Mouse (Mus musculus): ENCODE results near the gene Garem2. TPM values are rescaled to one million over a fixed set of nuclear protein-coding genes. Genes with fewer than 3 reads are reported as not detected.

Gene Garem2
- polyA plus RNA-seq, 1 experiment from 2014 or later = 8.6 TPM

DNA sequence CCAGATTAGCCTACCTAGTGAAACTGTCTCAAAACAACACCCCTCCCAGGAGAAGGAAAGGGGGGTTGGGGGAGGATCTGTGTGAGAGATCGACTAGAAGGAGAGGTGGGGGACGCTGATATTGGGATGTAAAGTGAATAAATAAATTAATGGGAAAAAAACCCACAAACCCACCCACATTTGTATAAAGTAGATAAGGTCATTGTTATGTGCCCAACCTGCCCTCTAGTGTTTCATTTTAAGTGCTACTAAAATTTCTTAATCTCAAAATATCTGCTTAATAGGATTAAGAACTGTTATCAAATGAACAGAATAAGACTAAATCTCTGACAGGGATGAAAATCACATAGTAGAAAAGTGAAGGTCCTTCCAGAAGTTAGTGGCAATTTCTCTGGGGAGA, 10.6 kb upstream of the Garem2 start:
- ATAC-seq = no peak
- H3K4me1 ChIP-seq (ENCODE audit: control insufficient read depth, insufficient read depth, low read depth, low read length) = no peaks in the 10 kb centered on the region
- 61% methylated on average over 2 of the region's 2 CpGs for WGBS
- H3K9ac ChIP-seq (ENCODE audit: low read depth, low read length) = no peak overlapping the region
- no peaks in the 10 kb centered on the region for H3K36me3 ChIP-seq (ENCODE audit: control insufficient read depth, insufficient read depth, low read length)
- no peaks in the 10 kb centered on the region for H3K9me3 ChIP-seq (ENCODE audit: control insufficient read depth, low read length)
- H3K4me2 ChIP-seq (ENCODE audit: low read length) = no peak overlapping the region
- no peak overlapping the region for H3K4me3 ChIP-seq (ENCODE audit: low read length)
- H3K27ac ChIP-seq (ENCODE audit: low read depth, low read length) = no peak overlapping the region
- no peaks in the 10 kb centered on the region for H3K27me3 ChIP-seq (replicated peaks; ENCODE audit: control insufficient read depth, insufficient read depth, low read length)

DNA sequence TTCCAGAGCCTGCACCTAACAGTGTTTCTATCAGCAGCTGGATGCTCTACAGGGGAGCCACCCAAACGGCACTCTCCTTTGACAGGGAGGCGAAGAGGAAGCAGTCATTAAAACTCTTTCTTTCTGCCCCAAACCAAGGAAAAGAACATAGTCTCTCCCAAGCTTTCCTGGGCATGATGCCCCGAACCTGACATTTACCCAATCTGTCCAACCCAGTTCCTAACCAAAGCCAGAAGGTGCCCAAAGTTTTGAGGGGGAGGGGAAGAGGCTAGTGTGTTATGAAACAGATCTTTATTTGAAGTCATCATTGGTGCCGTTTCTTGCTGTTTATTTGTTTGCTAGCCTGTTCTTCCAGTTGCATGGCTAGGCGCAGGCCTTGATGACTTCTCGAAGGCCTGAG, 9.2 kb upstream of the Garem2 start:
- Histone ChIP-seq H3K4me1 (ENCODE audit: control insufficient read depth, insufficient read depth, low read depth, low read length) (no peaks in the 10 kb centered on the region), H3K4me2 (ENCODE audit: low read length) (no peak overlapping the region), H3K9me3 (ENCODE audit: control insufficient read depth, low read length) (no peaks in the 10 kb centered on the region), H3K9ac (ENCODE audit: low read depth, low read length) (no peak overlapping the region), H3K36me3 (ENCODE audit: control insufficient read depth, insufficient read depth, low read length) (no peaks in the 10 kb centered on the region), H3K27ac (ENCODE audit: low read depth, low read length) (no peak overlapping the region), H3K27me3 (replicated peaks; ENCODE audit: control insufficient read depth, insufficient read depth, low read length) (no peaks in the 10 kb centered on the region), H3K4me3 (ENCODE audit: low read length) (no peak overlapping the region)
- WGBS = 83% methylated on average over 6 of the region's 6 CpGs
- ATAC-seq = no peak

DNA sequence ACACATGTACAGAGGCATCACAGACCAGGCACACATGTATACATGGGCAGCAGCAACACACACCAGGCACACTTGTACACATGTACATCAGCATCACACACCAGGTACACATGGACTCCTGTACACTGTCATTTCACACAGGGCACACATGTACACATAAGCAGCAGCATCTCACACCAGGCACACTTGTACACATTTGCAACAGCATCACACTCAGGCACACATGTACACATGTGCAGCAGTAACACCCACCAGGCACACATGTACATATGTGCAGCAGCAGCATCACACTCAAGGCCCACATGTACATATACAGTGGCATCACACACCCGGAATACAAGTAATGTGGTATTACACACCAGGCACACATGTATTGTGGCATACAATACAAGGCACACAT, 6.7 kb upstream of the Garem2 start:
- no peak overlapping the region for H3K9ac ChIP-seq (ENCODE audit: low read depth, low read length)
- H3K27ac ChIP-seq (ENCODE audit: low read depth, low read length) = no peak overlapping the region
- no peak overlapping the region for H3K4me2 ChIP-seq (ENCODE audit: low read length)
- ATAC-seq = no peak
- H3K9me3 ChIP-seq (ENCODE audit: control insufficient read depth, low read length) = no peaks in the 10 kb centered on the region
- no peaks in the 10 kb centered on the region for H3K4me1 ChIP-seq (ENCODE audit: control insufficient read depth, insufficient read depth, low read depth, low read length)
- H3K36me3 ChIP-seq (ENCODE audit: control insufficient read depth, insufficient read depth, low read length) = no peaks in the 10 kb centered on the region
- H3K4me3 ChIP-seq (ENCODE audit: low read length) = no peak overlapping the region
- H3K27me3 ChIP-seq (replicated peaks; ENCODE audit: control insufficient read depth, insufficient read depth, low read length) = no peaks in the 10 kb centered on the region
- WGBS = 96% methylated on average over 1 of the region's 1 CpGs

DNA sequence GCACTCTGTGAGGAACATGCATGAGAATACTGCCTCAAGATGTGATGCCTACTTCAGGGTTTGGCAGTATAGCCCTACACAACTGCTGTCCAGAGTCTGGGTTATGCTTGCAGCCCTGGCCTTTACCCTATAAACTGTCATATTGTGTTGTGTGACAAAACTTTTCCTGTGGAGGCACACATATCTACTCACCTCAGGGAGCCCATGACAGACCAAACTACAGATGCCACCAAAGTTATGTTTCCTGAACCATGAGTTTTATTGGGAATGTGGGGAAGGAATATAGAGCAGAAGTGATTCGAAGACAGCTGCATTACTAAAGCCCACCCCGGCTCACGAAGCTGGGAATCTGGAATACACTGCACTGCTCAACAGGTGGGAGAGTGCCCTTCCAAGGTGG, 1.6 kb upstream of the Garem2 start:
- no peak overlapping the region for H3K27ac ChIP-seq (ENCODE audit: low read depth, low read length)
- no peaks in the 10 kb centered on the region for H3K9me3 ChIP-seq (ENCODE audit: control insufficient read depth, low read length)
- H3K4me2 ChIP-seq (ENCODE audit: low read length) = no peak overlapping the region
- no peak overlapping the region for H3K9ac ChIP-seq (ENCODE audit: low read depth, low read length)
- no peak overlapping the region for H3K4me3 ChIP-seq (ENCODE audit: low read length)
- 86% methylated on average over 3 of the region's 3 CpGs for WGBS
- peaks cover 28% of the 10 kb centered on the region for H3K4me1 ChIP-seq (ENCODE audit: control insufficient read depth, insufficient read depth, low read depth, low read length)
- H3K27me3 ChIP-seq (replicated peaks; ENCODE audit: control insufficient read depth, insufficient read depth, low read length) = peaks cover 4% of the 10 kb centered on the region
- no peak for ATAC-seq
- no peaks in the 10 kb centered on the region for H3K36me3 ChIP-seq (ENCODE audit: control insufficient read depth, insufficient read depth, low read length)

DNA sequence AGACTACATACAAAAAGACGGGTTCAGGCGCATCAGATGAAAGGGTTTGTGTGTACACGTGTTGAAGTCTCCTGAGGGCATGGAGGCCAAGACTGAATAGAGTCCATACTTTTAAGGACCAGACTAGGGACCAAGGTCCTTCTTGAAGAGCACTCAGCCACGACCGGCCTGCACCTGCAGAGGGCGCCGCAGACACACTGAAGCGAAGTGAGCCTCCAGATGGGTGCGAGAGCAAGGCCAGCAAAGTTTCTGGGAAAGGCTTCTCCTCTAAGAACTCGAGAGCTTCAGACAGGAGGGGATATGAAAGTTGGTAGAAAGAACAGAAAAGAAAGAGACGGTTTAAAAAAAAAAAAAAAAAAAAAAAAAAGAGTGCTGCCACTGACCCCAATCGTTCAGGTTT, 622 bp upstream of the Garem2 start:
- Histone ChIP-seq H3K9ac (ENCODE audit: low read depth, low read length) (no peak overlapping the region), H3K4me3 (ENCODE audit: low read length) (peak overlapping the region; percentile 75), H3K9me3 (ENCODE audit: control insufficient read depth, low read length) (no peaks in the 10 kb centered on the region), H3K27ac (ENCODE audit: low read depth, low read length) (no peak overlapping the region), H3K36me3 (ENCODE audit: control insufficient read depth, insufficient read depth, low read length) (no peaks in the 10 kb centered on the region), H3K4me1 (ENCODE audit: control insufficient read depth, insufficient read depth, low read depth, low read length) (peaks cover 28% of the 10 kb centered on the region), H3K4me2 (ENCODE audit: low read length) (peak overlapping the region; percentile 96), H3K27me3 (replicated peaks; ENCODE audit: control insufficient read depth, insufficient read depth, low read length) (peaks cover 4% of the 10 kb centered on the region)
- ATAC-seq = peak; percentile 14; the same call in 1 of the 2 replicates
- 2% methylated on average over 12 of the region's 12 CpGs for WGBS

DNA sequence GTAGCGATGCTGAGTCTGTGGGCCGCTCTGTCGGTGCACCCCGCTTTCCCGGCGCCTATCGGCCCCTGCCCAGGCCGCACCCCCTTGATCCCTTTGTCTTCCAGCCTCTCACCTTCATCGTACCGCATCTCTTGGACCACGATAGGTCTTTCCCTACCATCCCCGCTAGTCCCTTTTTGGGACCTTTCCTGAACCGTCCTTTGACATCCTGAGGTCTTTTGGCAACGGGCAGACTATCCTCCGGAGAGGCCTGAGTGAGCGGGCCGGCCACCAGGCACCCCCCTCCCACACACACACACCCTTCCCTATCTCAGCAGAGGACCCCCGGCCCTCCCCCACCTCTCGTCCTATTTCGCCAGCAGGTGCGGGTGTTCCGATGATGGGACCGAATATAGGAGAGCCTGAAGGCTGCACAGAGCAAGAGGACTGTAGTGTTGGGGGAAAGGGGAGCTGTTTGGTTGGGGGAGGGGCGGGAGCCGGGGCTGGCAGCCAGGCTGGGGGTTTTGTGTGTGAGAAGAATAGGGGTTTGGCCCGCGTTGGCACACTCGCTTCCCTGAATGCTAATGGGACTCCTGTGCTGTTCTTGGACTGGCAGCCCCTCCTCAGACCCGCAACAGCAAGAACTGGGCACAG, 823 bp downstream of the Garem2 start, which contains the start of gene 3110082J24Rik:
Gene 3110082J24Rik (minus strand): TSS at position 419 of the 633 bp plus-strand sequence.
- Histone ChIP-seq H3K4me2 (ENCODE audit: low read length) (peak within 1 kb of the TSS; percentile 96), H3K4me3 (ENCODE audit: low read length) (peak within 1 kb of the TSS; percentile 75), H3K9me3 (ENCODE audit: control insufficient read depth, low read length) (no peaks in the 10 kb centered on the region), H3K27me3 (replicated peaks; ENCODE audit: control insufficient read depth, insufficient read depth, low read length) (peaks cover 4% of the 10 kb centered on the region), H3K27ac (ENCODE audit: low read depth, low read length) (peak within 1 kb of the TSS; percentile 52), H3K36me3 (ENCODE audit: control insufficient read depth, insufficient read depth, low read length) (no peaks in the 10 kb centered on the region), H3K4me1 (ENCODE audit: control insufficient read depth, insufficient read depth, low read depth, low read length) (peaks cover 34% of the 10 kb centered on the region), H3K9ac (ENCODE audit: low read depth, low read length) (peak within 1 kb of the TSS; percentile 81)
- ATAC-seq = peak; percentile 64
- under 1% methylated on average over 28 of the region's 29 CpGs for WGBS

DNA sequence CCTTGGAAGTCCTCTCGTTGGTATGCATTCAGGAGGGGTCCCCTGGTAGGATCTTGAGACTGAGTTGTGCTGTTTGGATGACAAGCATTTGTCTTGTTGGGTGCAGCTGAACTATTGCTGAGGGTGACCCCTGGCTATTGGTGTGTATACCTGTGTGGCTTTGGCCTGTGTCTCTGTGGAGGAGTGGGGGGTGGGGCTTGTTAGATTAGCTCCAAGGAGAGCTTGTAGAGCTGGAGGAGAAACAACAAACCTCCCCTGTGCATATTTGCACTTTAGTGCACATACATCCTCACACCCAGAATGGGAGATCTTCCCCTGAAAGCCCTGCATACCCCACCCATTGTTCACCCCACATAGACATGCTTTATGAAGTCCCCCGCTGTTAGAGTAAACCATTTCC, 1.8 kb downstream of the Garem2 start:
- H3K4me1 ChIP-seq (ENCODE audit: control insufficient read depth, insufficient read depth, low read depth, low read length) = peaks cover 44% of the 10 kb centered on the region
- H3K4me3 ChIP-seq (ENCODE audit: low read length) = peak overlapping the region; percentile 75
- H3K27me3 ChIP-seq (replicated peaks; ENCODE audit: control insufficient read depth, insufficient read depth, low read length) = peaks cover 6% of the 10 kb centered on the region
- H3K36me3 ChIP-seq (ENCODE audit: control insufficient read depth, insufficient read depth, low read length) = no peaks in the 10 kb centered on the region
- H3K27ac ChIP-seq (ENCODE audit: low read depth, low read length) = peak overlapping the region; percentile 52
- no peak for ATAC-seq
- H3K9me3 ChIP-seq (ENCODE audit: control insufficient read depth, low read length) = no peaks in the 10 kb centered on the region
- 0% methylated on average over 2 of the region's 2 CpGs for WGBS
- peak overlapping the region; percentile 96 for H3K4me2 ChIP-seq (ENCODE audit: low read length)
- H3K9ac ChIP-seq (ENCODE audit: low read depth, low read length) = peak overlapping the region; percentile 15; the same call in 1 of the 2 replicates

DNA sequence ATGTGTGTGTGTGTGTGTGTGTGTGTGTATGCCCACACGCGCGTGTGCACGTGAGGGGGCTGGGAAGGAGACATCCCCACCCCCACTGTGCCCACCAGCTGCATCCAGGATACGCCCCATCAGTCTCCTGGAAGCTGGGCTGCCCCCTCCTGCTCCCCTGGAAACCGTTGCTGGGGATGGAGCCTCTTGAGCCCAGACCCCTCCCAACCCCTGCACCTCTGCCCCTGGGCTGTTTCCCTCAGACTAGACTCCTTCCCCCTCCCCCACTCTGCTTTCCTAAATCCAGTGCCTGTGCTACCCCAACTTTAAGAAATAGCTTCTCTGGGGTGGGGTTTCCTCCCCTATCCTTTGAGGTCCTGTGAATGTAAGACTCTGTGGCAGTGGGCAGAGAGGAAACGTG, 2.2 kb downstream of the Garem2 start:
- Histone ChIP-seq H3K9ac (ENCODE audit: low read depth, low read length) (no peak overlapping the region; the same call in 1 of the 2 replicates), H3K4me3 (ENCODE audit: low read length) (peak overlapping the region; percentile 75), H3K4me2 (ENCODE audit: low read length) (peak overlapping the region; percentile 96), H3K36me3 (ENCODE audit: control insufficient read depth, insufficient read depth, low read length) (no peaks in the 10 kb centered on the region), H3K9me3 (ENCODE audit: control insufficient read depth, low read length) (no peaks in the 10 kb centered on the region), H3K27ac (ENCODE audit: low read depth, low read length) (peak overlapping the region; percentile 80), H3K4me1 (ENCODE audit: control insufficient read depth, insufficient read depth, low read depth, low read length) (peaks cover 44% of the 10 kb centered on the region), H3K27me3 (replicated peaks; ENCODE audit: control insufficient read depth, insufficient read depth, low read length) (peaks cover 10% of the 10 kb centered on the region)
- 6% methylated on average over 7 of the region's 7 CpGs for WGBS
- peak; percentile 28; the same call in 1 of the 2 replicates for ATAC-seq

DNA sequence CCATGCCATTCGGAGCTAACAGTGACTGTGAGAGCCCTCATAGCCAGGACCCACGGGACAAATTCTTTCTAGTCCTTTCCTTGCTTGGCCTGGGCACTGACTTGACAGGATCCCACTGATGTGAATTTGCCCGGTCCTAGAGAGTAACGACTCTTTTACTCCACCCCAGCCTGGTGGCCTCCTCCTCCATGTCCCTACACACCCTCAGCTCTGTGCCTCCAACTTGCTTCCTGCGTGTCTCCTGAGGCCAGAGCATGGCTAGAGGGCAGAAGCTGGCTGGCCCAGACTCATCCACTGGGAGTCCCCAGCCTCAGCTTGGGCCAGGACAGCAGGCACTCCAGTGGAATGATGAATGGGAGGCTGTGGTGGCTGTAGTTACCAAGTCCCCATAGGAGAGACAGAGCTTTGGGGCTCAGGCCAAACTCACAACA, 2.7 kb downstream of the Garem2 start:
- 2% methylated on average over 5 of the region's 5 CpGs for WGBS
- Histone ChIP-seq H3K4me2 (ENCODE audit: low read length) (peak overlapping the region; percentile 96), H3K4me3 (ENCODE audit: low read length) (peak overlapping the region; percentile 13; the same call in 1 of the 2 replicates), H3K27ac (ENCODE audit: low read depth, low read length) (peak overlapping the region; percentile 80), H3K9me3 (ENCODE audit: control insufficient read depth, low read length) (no peaks in the 10 kb centered on the region), H3K36me3 (ENCODE audit: control insufficient read depth, insufficient read depth, low read length) (no peaks in the 10 kb centered on the region), H3K27me3 (replicated peaks; ENCODE audit: control insufficient read depth, insufficient read depth, low read length) (peaks cover 12% of the 10 kb centered on the region), H3K4me1 (ENCODE audit: control insufficient read depth, insufficient read depth, low read depth, low read length) (peaks cover 44% of the 10 kb centered on the region), H3K9ac (ENCODE audit: low read depth, low read length) (0 out of 2 replicates have a peak overlapping the region, but pooled peaks have one; percentile 22)
- ATAC-seq = peak; percentile 51
